Mouse (Mus musculus): ENCODE measurements around the gene Dxo. TPM values are rescaled to one million over a fixed set of nuclear protein-coding genes. Genes with fewer than 3 reads are reported as not detected.
A peak's percentile ranks its signal among the peaks of the same experiment; 100 is the strongest.
"Not testable (repeated sequence)": the region's sequence is repeated elsewhere in the genome, so short reads cannot be mapped to it uniquely, and the experiment has no call there.

The Dxo gene
- 61.9 and 137 TPM in 2 replicates for polyA plus RNA-seq (2012; ENCODE audit: insufficient read depth, low replicate concordance)

- Histone ChIP-seq H3K4me1 (peaks cover 36% of the 10 kb centered on the region), H3K9me3 (no peaks in the 10 kb centered on the region), H3K4me3 (replicated peaks) (peak within 1 kb of the TSS; percentile 98), H3K27me3 (replicated peaks) (no peaks in the 10 kb centered on the region), H3K36me3 (replicated peaks; ENCODE audit: low read length) (peaks cover 72% of the 10 kb centered on the region)
- TF ChIP-seq FLI1 (IDR thresholded peaks at IDR 0.05; ENCODE audit: low read length) (no peak; the same call in 1 of the 2 replicates), GATA1 (IDR thresholded peaks at IDR 0.05; ENCODE audit: borderline replicate concordance, low read length) (no peak)
These were observed at the start of gene Dxo, which contains the start of gene Stk19 for GRCm38 (mm10) chr17:34836856-34837221. Dxo (plus strand) TSS chr17:34837019. Stk19 (minus strand) TSS chr17:34836945.

- Histone ChIP-seq H3K36me3 (replicated peaks; ENCODE audit: low read length) (no peaks in the 10 kb centered on the region), H3K9me3 (peaks cover 29% of the 10 kb centered on the region), H3K27me3 (replicated peaks) (no peaks in the 10 kb centered on the region), H3K4me1 (no peaks in the 10 kb centered on the region), H3K4me3 (replicated peaks) (no peak overlapping the region)
- no peak for TF ChIP-seq FLI1 (IDR thresholded peaks at IDR 0.05; ENCODE audit: low read length)
- TF ChIP-seq GATA1 (IDR thresholded peaks at IDR 0.05; ENCODE audit: borderline replicate concordance, low read length) = no peak
These were observed 41.8 kb upstream of the Dxo start for GRCm38 (mm10) chr17:34795016-34795415.

GRCm38 (mm10) chr17:34795633-34796032, 41.2 kb upstream of the Dxo start:
- no peaks in the 10 kb centered on the region for H3K36me3 ChIP-seq (replicated peaks; ENCODE audit: low read length)
- H3K27me3 ChIP-seq (replicated peaks) = no peaks in the 10 kb centered on the region
- H3K9me3 ChIP-seq = peaks cover 26% of the 10 kb centered on the region
- TF ChIP-seq GATA1 (IDR thresholded peaks at IDR 0.05; ENCODE audit: borderline replicate concordance, low read length) = no peak
- no peak for TF ChIP-seq FLI1 (IDR thresholded peaks at IDR 0.05; ENCODE audit: low read length)
- H3K4me3 ChIP-seq (replicated peaks) = no peak overlapping the region
- H3K4me1 ChIP-seq = no peaks in the 10 kb centered on the region

- TF ChIP-seq GATA1 (IDR thresholded peaks at IDR 0.05; ENCODE audit: borderline replicate concordance, low read length) (no peak), FLI1 (IDR thresholded peaks at IDR 0.05; ENCODE audit: low read length) (no peak)
- H3K4me1 ChIP-seq = no peaks in the 10 kb centered on the region
- no peak overlapping the region for H3K4me3 ChIP-seq (replicated peaks)
- peaks cover 33% of the 10 kb centered on the region for H3K9me3 ChIP-seq
- no peaks in the 10 kb centered on the region for H3K27me3 ChIP-seq (replicated peaks)
- no peaks in the 10 kb centered on the region for H3K36me3 ChIP-seq (replicated peaks; ENCODE audit: low read length)
These were observed 40.3 kb upstream of the Dxo start for GRCm38 (mm10) chr17:34796311-34797140.

- H3K36me3 ChIP-seq (replicated peaks; ENCODE audit: low read length); H3K4me1 ChIP-seq: not testable (repeated sequence)
These were observed 39.4 kb upstream of the Dxo start for GRCm38 (mm10) chr17:34797211-34797995.

GRCm38 (mm10) chr17:34798071-34798470, 38.7 kb upstream of the Dxo start:
- H3K4me3 ChIP-seq (replicated peaks); H3K4me1 ChIP-seq; H3K36me3 ChIP-seq (replicated peaks; ENCODE audit: low read length); H3K27me3 ChIP-seq (replicated peaks): not testable (repeated sequence)
- H3K9me3 ChIP-seq = peaks cover 32% of the 10 kb centered on the region

More at GRCm38 (mm10) chr17:34797211-34797995, 39.4 kb upstream of the Dxo start:
- H3K9me3 ChIP-seq = peaks cover 34% of the 10 kb centered on the region
- H3K27me3 ChIP-seq (replicated peaks); H3K4me3 ChIP-seq (replicated peaks): not testable (repeated sequence)

GRCm38 (mm10) chr17:34798866-34799530, 37.8 kb upstream of the Dxo start:
- TF ChIP-seq GATA1 (IDR thresholded peaks at IDR 0.05; ENCODE audit: borderline replicate concordance, low read length) (no peak), FLI1 (IDR thresholded peaks at IDR 0.05; ENCODE audit: low read length) (no peak)
- Histone ChIP-seq H3K27me3 (replicated peaks) (no peaks in the 10 kb centered on the region), H3K4me1 (no peaks in the 10 kb centered on the region), H3K9me3 (peaks cover 34% of the 10 kb centered on the region), H3K36me3 (replicated peaks; ENCODE audit: low read length) (no peaks in the 10 kb centered on the region), H3K4me3 (replicated peaks) (no peak overlapping the region)

GRCm38 (mm10) chr17:34799531-34799925, 37.3 kb upstream of the Dxo start:
- TF ChIP-seq FLI1 (IDR thresholded peaks at IDR 0.05; ENCODE audit: low read length) (no peak), GATA1 (IDR thresholded peaks at IDR 0.05; ENCODE audit: borderline replicate concordance, low read length) (no peak)
- Histone ChIP-seq H3K9me3 (peaks cover 39% of the 10 kb centered on the region), H3K4me3 (replicated peaks) (no peak overlapping the region), H3K36me3 (replicated peaks; ENCODE audit: low read length) (no peaks in the 10 kb centered on the region), H3K27me3 (replicated peaks) (no peaks in the 10 kb centered on the region), H3K4me1 (no peaks in the 10 kb centered on the region)

- not testable (repeated sequence) for H3K4me3 ChIP-seq (replicated peaks); H3K36me3 ChIP-seq (replicated peaks; ENCODE audit: low read length); H3K27me3 ChIP-seq (replicated peaks); H3K4me1 ChIP-seq
- peaks cover 44% of the 10 kb centered on the region for H3K9me3 ChIP-seq
These were observed 36.0 kb upstream of the Dxo start for GRCm38 (mm10) chr17:34800781-34801305.

- peaks cover 40% of the 10 kb centered on the region for H3K9me3 ChIP-seq
- not testable (repeated sequence) for H3K4me3 ChIP-seq (replicated peaks); H3K36me3 ChIP-seq (replicated peaks; ENCODE audit: low read length); H3K27me3 ChIP-seq (replicated peaks); H3K4me1 ChIP-seq
These were observed 34.1 kb upstream of the Dxo start for GRCm38 (mm10) chr17:34802756-34803155.

GRCm38 (mm10) chr17:34803367-34803766, 33.5 kb upstream of the Dxo start:
- H3K27me3 ChIP-seq (replicated peaks); H3K4me1 ChIP-seq; H3K4me3 ChIP-seq (replicated peaks); H3K36me3 ChIP-seq (replicated peaks; ENCODE audit: low read length): not testable (repeated sequence)
- peaks cover 40% of the 10 kb centered on the region for H3K9me3 ChIP-seq

- H3K4me3 ChIP-seq (replicated peaks); H3K4me1 ChIP-seq; H3K27me3 ChIP-seq (replicated peaks); H3K36me3 ChIP-seq (replicated peaks; ENCODE audit: low read length): not testable (repeated sequence)
- peaks cover 36% of the 10 kb centered on the region for H3K9me3 ChIP-seq
These were observed 32.5 kb upstream of the Dxo start, which contains the start of gene Cyp21a1 for GRCm38 (mm10) chr17:34804301-34804700. Cyp21a1 (minus strand) TSS chr17:34804561.

Measured in megakaryocyte, embryonic 14.5 days (primary cell).